23 mouse cellular contexts compared by ENCODE assay signal in the genomic region with DNA sequence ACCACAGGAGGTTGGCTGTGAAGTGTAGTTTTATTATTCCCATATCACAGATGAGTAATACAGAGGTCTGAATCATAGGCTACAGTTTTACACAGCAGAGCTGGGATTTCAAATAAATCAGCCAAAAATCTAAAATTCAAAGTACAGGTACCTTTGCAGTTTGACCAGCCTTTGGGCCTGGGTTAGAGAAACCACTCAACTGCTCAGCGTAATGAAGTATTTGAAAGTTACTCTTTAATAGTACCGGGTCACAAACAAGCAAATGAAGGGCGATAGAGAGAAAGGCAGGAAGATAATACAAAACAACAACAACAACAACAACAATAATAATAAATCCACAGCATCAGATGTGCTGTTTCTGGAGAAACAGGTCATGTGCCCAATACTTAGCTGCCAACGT.
DNase-seq lines count a peak whose midpoint lies in the region; ATAC-seq and TF ChIP-seq lines count a peak whose summit lies in the region.
"Had no signal": no experiment of that assay in that cellular context is flagged by ENCODE, and none has a peak within 500 bp of the region (broad histone marks: within the 10 kb centered on the region; RNA-seq: fewer than 3 reads in every experiment).

No protein-coding gene starts in this region.

- no peak for TF ChIP-seq CTCF in kidney, adult 2 months (conservative IDR thresholded peaks at IDR 0.05; ENCODE audit: insufficient read depth, insufficient read length, low read depth, low read length)
- no peak for TF ChIP-seq CTCF in liver, adult 2 months (IDR thresholded peaks at IDR 0.05; ENCODE audit: low read depth, low read length)

- TF ChIP-seq POLR2A in kidney, adult 2 months (IDR thresholded peaks at IDR 0.05; ENCODE audit: low read depth, low read length), result no peak
- TF ChIP-seq POLR2A in liver, adult 2 months (IDR thresholded peaks at IDR 0.05; ENCODE audit: extremely low read depth, insufficient read depth, low read length), result no peak

- H3K36me3 ChIP-seq in kidney, adult 2 months (ENCODE audit: control insufficient read depth, insufficient read depth, low read length), result no peaks in the 10 kb centered on the region
- no peaks in the 10 kb centered on the region for H3K36me3 ChIP-seq in liver, adult 2 months (ENCODE audit: control insufficient read depth, insufficient read depth, low read length)
- H3K36me3 ChIP-seq in liver, embryonic 11.5 days (ENCODE audit: control insufficient read depth, insufficient read depth, low read length), result no peaks in the 10 kb centered on the region
- H3K36me3 ChIP-seq in liver, embryonic 15.5 days (replicated peaks), result no peaks in the 10 kb centered on the region
- H3K36me3 ChIP-seq in liver, embryonic 12.5 days, result no peaks in the 10 kb centered on the region
- H3K36me3 ChIP-seq in hindbrain, embryonic 13.5 days, result no peaks in the 10 kb centered on the region
- H3K36me3 ChIP-seq: embryonic facial prominence, embryonic 10.5 days; embryonic facial prominence, embryonic 12.5 days; G1E had no signal

- 59% methylated on average over 4 of the region's 4 CpGs for WGBS in kidney, adult 2 months
- 45% methylated on average over 4 of the region's 4 CpGs for WGBS in liver, adult 2 months
- 84% methylated on average over 4 of the region's 4 CpGs for WGBS in liver, embryonic 11.5 days
- 68% methylated on average over 4 of the region's 4 CpGs for WGBS in liver, embryonic 15.5 days (ENCODE audit: insufficient replicate concordance)
- 85% methylated on average over 4 of the region's 4 CpGs for WGBS in liver, embryonic 12.5 days (ENCODE audit: insufficient replicate concordance)
- WGBS in hindbrain, embryonic 13.5 days, result 95% methylated on average over 4 of the region's 4 CpGs

- H3K9me3 ChIP-seq in liver, embryonic 11.5 days (ENCODE audit: control insufficient read depth, low read length), result no peaks in the 10 kb centered on the region
- no peaks in the 10 kb centered on the region for H3K9me3 ChIP-seq in liver, embryonic 15.5 days (replicated peaks)
- H3K9me3 ChIP-seq in liver, embryonic 12.5 days (replicated peaks), result no peaks in the 10 kb centered on the region
- no peaks in the 10 kb centered on the region for H3K9me3 ChIP-seq in hindbrain, embryonic 13.5 days
- H3K9me3 ChIP-seq: embryonic facial prominence, embryonic 10.5 days; embryonic facial prominence, embryonic 12.5 days; forebrain, embryonic 13.5 days; G1E had no signal

- H3K27ac ChIP-seq in kidney, adult 2 months (ENCODE audit: insufficient read depth, low read depth, low read length), result peak overlapping the region; percentile 51
- H3K27ac ChIP-seq in liver, adult 2 months (replicated peaks; ENCODE audit: insufficient read depth, low read depth, low read length), result peak overlapping the region; percentile 96
- H3K27ac ChIP-seq in liver, embryonic 11.5 days (ENCODE audit: low read depth, low read length), result no peak overlapping the region
- H3K27ac ChIP-seq in liver, embryonic 15.5 days (replicated peaks), result peak overlapping the region; percentile 80
- no peak overlapping the region; the same call in 1 of the 2 replicates for H3K27ac ChIP-seq in liver, embryonic 12.5 days
- H3K27ac ChIP-seq in hindbrain, embryonic 13.5 days, result no peak overlapping the region
- H3K27ac ChIP-seq: embryonic facial prominence, embryonic 10.5 days; embryonic facial prominence, embryonic 12.5 days; forebrain, embryonic 13.5 days had no signal

- no peaks in the 10 kb centered on the region for H3K27me3 ChIP-seq in kidney, adult 2 months (replicated peaks; ENCODE audit: control insufficient read depth, insufficient read depth, low read length)
- no peaks in the 10 kb centered on the region for H3K27me3 ChIP-seq in liver, adult 2 months (ENCODE audit: control insufficient read depth, insufficient read depth, low read length)
- no peaks in the 10 kb centered on the region for H3K27me3 ChIP-seq in liver, embryonic 11.5 days (replicated peaks; ENCODE audit: control insufficient read depth, insufficient read depth, low read length)
- no peaks in the 10 kb centered on the region for H3K27me3 ChIP-seq in liver, embryonic 15.5 days
- H3K27me3 ChIP-seq in liver, embryonic 12.5 days (replicated peaks), result no peaks in the 10 kb centered on the region
- no peaks in the 10 kb centered on the region for H3K27me3 ChIP-seq in hindbrain, embryonic 13.5 days
- H3K27me3 ChIP-seq: CH12.LX; embryonic facial prominence, embryonic 12.5 days; forebrain, embryonic 13.5 days; Patski had no signal

- ATAC-seq in liver, embryonic 11.5 days (replicated peaks; ENCODE audit: low FRiP score), result no peak
- no peak for ATAC-seq in liver, embryonic 15.5 days (ENCODE audit: insufficient read depth)
- no peak for ATAC-seq in liver, embryonic 12.5 days
- ATAC-seq in hindbrain, embryonic 13.5 days (ENCODE audit: low FRiP score), result no peak
- ATAC-seq: activated CD4-positive, CD25-positive, alpha-beta regulatory T cell, adult 4 months; CD4-positive, CD25-positive, alpha-beta regulatory T cell, adult 4 months; forebrain, embryonic 13.5 days; Patski had no signal

- H3K9ac ChIP-seq in liver, adult 2 months (ENCODE audit: low read depth, low read length), result no peak overlapping the region
- no peak overlapping the region for H3K9ac ChIP-seq in liver, embryonic 11.5 days (ENCODE audit: low read depth, low read length)
- no peak overlapping the region for H3K9ac ChIP-seq in liver, embryonic 15.5 days
- H3K9ac ChIP-seq in liver, embryonic 12.5 days, result no peak overlapping the region
- no peak overlapping the region for H3K9ac ChIP-seq in hindbrain, embryonic 13.5 days
- H3K9ac ChIP-seq: embryonic facial prominence, embryonic 12.5 days; forebrain, embryonic 13.5 days had no signal

- peaks cover 20% of the 10 kb centered on the region; the same call in 1 of the 2 replicates for H3K4me1 ChIP-seq in kidney, adult 2 months (ENCODE audit: control insufficient read depth, insufficient read depth, low read length)
- peaks cover 26% of the 10 kb centered on the region for H3K4me1 ChIP-seq in liver, adult 2 months (ENCODE audit: control insufficient read depth, insufficient read depth, low read length)
- H3K4me1 ChIP-seq in liver, embryonic 11.5 days (replicated peaks; ENCODE audit: control insufficient read depth, insufficient read depth, low read length), result peaks cover 6% of the 10 kb centered on the region; the same call in 1 of the 2 replicates
- H3K4me1 ChIP-seq in liver, embryonic 15.5 days (replicated peaks), result no peaks in the 10 kb centered on the region
- H3K4me1 ChIP-seq in liver, embryonic 12.5 days, result no peaks in the 10 kb centered on the region
- H3K4me1 ChIP-seq in hindbrain, embryonic 13.5 days (replicated peaks), result peaks cover 17% of the 10 kb centered on the region

- DNase-seq in kidney, adult 2 months, result peak; percentile 73
- no peak for DNase-seq in kidney, postnatal 14 days
- DNase-seq in liver, adult 2 months (ENCODE audit: extremely low read depth, low read depth, low spot score), result no peak
- no peak for DNase-seq in liver, embryonic 11.5 days (ENCODE audit: low spot score)
- DNase-seq: adrenal gland, adult 8-10 months; adrenal gland, postnatal 14 days; B cell, adult 2 months; cerebellum, adult 11-12 months; cerebellum, adult 2 months; cerebellum, adult 9-10 months; cerebellum, postnatal 10 days; cerebellum, postnatal 25 days had no signal

- no peak overlapping the region for H3K4me2 ChIP-seq in liver, embryonic 11.5 days
- H3K4me2 ChIP-seq in liver, embryonic 15.5 days, result no peak overlapping the region
- H3K4me2 ChIP-seq in liver, embryonic 12.5 days, result no peak overlapping the region
- no peak overlapping the region for H3K4me2 ChIP-seq in hindbrain, embryonic 13.5 days
- H3K4me2 ChIP-seq: embryonic facial prominence, embryonic 12.5 days; forebrain, embryonic 13.5 days had no signal

- no peak overlapping the region for H3K4me3 ChIP-seq in kidney, adult 2 months (ENCODE audit: insufficient read depth, low read depth, low read length)
- no peak overlapping the region for H3K4me3 ChIP-seq in liver, adult 2 months (ENCODE audit: insufficient read depth, low read depth, low read length)
- no peak overlapping the region for H3K4me3 ChIP-seq in liver, embryonic 11.5 days (ENCODE audit: low read depth, low read length)
- H3K4me3 ChIP-seq in liver, embryonic 15.5 days (replicated peaks), result no peak overlapping the region
- no peak overlapping the region for H3K4me3 ChIP-seq in liver, embryonic 12.5 days
- no peak overlapping the region for H3K4me3 ChIP-seq in hindbrain, embryonic 13.5 days
- H3K4me3 ChIP-seq: embryonic facial prominence, embryonic 10.5 days; embryonic facial prominence, embryonic 12.5 days; forebrain, embryonic 13.5 days had no signal

- H3K79me2 ChIP-seq in liver, adult 2 months (ENCODE audit: control insufficient read depth, insufficient read depth, low read length), result peaks cover 19% of the 10 kb centered on the region

Comparison
In these comparisons a context has a peak if more than half of its experiments do, and no peak if none do; other contexts are left out.
1. H3K27ac ChIP-seq: peak in kidney, adult 2 months (single experiment), liver, adult 2 months (single experiment) and liver, embryonic 15.5 days (single experiment); none in liver, embryonic 11.5 days (single experiment), liver, embryonic 12.5 days (single experiment) and hindbrain, embryonic 13.5 days (single experiment).